Mouse (Mus musculus): Measurements from ENCODE around the gene Gm10322.

DNA sequence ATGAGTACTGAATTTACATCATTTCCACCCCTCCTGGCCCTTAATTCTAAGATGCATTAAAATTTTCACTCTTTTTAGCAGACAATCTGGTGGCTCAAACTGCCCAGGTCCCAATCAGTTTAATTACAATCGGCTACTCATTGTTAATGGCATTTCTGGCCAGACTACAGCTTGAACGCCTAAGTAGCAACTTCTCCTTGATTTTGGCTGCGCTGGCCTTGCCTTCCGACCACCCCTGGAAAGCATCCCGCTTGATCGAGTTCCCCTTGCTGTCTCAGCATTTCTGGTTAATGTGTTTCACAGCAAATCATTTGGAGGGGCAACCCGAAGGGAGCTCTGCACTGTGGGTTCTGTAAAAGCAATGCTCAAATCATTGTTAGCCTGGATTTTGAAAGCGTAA lies 13.8 kb upstream of the Gm10322 start:
- TF ChIP-seq CTCF (IDR thresholded peaks at IDR 0.05; ENCODE audit: low read depth, low read length): no peak
- no peak for TF ChIP-seq GATA1 (IDR thresholded peaks at IDR 0.05; ENCODE audit: borderline replicate concordance, low read length)
- no peak for TF ChIP-seq GATA2 (IDR thresholded peaks at IDR 0.05; ENCODE audit: borderline replicate concordance, low read depth, low read length)
